Mouse (Mus musculus): ENCODE results near the gene Olfr1120. TPM values are rescaled to one million over a fixed set of nuclear protein-coding genes. Genes with fewer than 3 reads are reported as not detected.
"Not testable (repeated sequence)": the region's sequence is repeated elsewhere in the genome, so short reads cannot be mapped to it uniquely, and the experiment has no call there.

Gene Olfr1120
- total RNA-seq (2021) = not detected
- long read RNA-seq = 0 reads

GRCm38 (mm10) chr2:87354515-87354914, at the start of gene Olfr1120:
Olfr1120 (plus strand) TSS chr2:87354815.
- no peak for DNase-seq (ENCODE audit: low spot score in 2 of 2)

GRCm38 (mm10) chr2:87307281-87307680, 47.3 kb upstream of the Olfr1120 start, which contains the start of gene Olfr1118:
Olfr1118 (plus strand) TSS chr2:87307581.
- no peak for DNase-seq (ENCODE audit: low spot score in 2 of 2)

GRCm38 (mm10) chr2:87360121-87360520, 5.5 kb downstream of the Olfr1120 start:
- not testable (repeated sequence) for DNase-seq (ENCODE audit: low spot score in 2 of 2)

- no peak for DNase-seq (ENCODE audit: low spot score in 2 of 2)
Observed at GRCm38 (mm10) chr2:87369595-87369994, 15.0 kb downstream of the Olfr1120 start, which contains the start of gene Olfr1121. Olfr1121 (plus strand) TSS chr2:87369895.

GRCm38 (mm10) chr2:87371726-87372125, 17.1 kb downstream of the Olfr1120 start:
- no peak for DNase-seq (ENCODE audit: low spot score in 2 of 2)

GRCm38 (mm10) chr2:87383935-87384334, 29.3 kb downstream of the Olfr1120 start:
- no peak for DNase-seq (ENCODE audit: low spot score in 2 of 2)

- no peak for DNase-seq (ENCODE audit: low spot score in 2 of 2)
Observed at GRCm38 (mm10) chr2:87385549-87385948, 30.9 kb downstream of the Olfr1120 start, which contains the start of gene Olfr1122. Olfr1122 (plus strand) TSS chr2:87385849.

GRCm38 (mm10) chr2:87393605-87394004, 39.0 kb downstream of the Olfr1120 start:
- not testable (repeated sequence) for DNase-seq (ENCODE audit: low spot score in 2 of 2)

- not testable (repeated sequence) for DNase-seq (ENCODE audit: low spot score in 2 of 2)
Observed at GRCm38 (mm10) chr2:87394686-87395085, 40.1 kb downstream of the Olfr1120 start.

Other genes with a start within 250 kb of the Olfr1120 start
- gene Olfr259, start 240.2 kb upstream of the Olfr1120 start, total RNA-seq (2021) = not detected
- gene Olfr1110, start 214.5 kb upstream of the Olfr1120 start, total RNA-seq (2021) = not detected
- not detected for gene Olfr1111, start 202.2 kb upstream of the Olfr1120 start, total RNA-seq (2021)
- gene Olfr1112, start 167.0 kb upstream of the Olfr1120 start, total RNA-seq (2021) = not detected
- not detected for gene Olfr1113, start 145.8 kb upstream of the Olfr1120 start, total RNA-seq (2021)
- not detected for gene Olfr1115, start 106.8 kb upstream of the Olfr1120 start, total RNA-seq (2021)
- gene Olfr1116, start 87.3 kb upstream of the Olfr1120 start, total RNA-seq (2021) = not detected
- not detected for gene Olfr1118, start 47.2 kb upstream of the Olfr1120 start, total RNA-seq (2021)
- not detected for gene Olfr1121, start 15.1 kb downstream of the Olfr1120 start, total RNA-seq (2021)
- gene Olfr1122, start 31.0 kb downstream of the Olfr1120 start, total RNA-seq (2021) = not detected
- gene Olfr1123, start 61.8 kb downstream of the Olfr1120 start, total RNA-seq (2021) = not detected
- gene Olfr1124, start 75.5 kb downstream of the Olfr1120 start, total RNA-seq (2021) = not detected
- not detected for gene Olfr1126, start 99.1 kb downstream of the Olfr1120 start, total RNA-seq (2021)
- not detected for gene Pramel7, start 142.3 kb downstream of the Olfr1120 start, total RNA-seq (2021)
- gene Pramel6, start 151.8 kb downstream of the Olfr1120 start, total RNA-seq (2021) = not detected
- gene Olfr153, start 177.0 kb downstream of the Olfr1120 start, total RNA-seq (2021) = not detected
- not detected for gene Olfr1128, start 190.7 kb downstream of the Olfr1120 start, total RNA-seq (2021)
- not detected for gene Olfr1129, start 219.1 kb downstream of the Olfr1120 start, total RNA-seq (2021)